Mouse (Mus musculus) T-helper 2 cell (primary cell): ENCODE results near the gene Tnfaip8l1.

Experiments used
- in situ Hi-C: fragments of 300-600 bp; cut with MboI, MseI; formaldehyde crosslinking; loops from one replicate; pipeline ENCODE4 v1.15.1; 2025; ENCODE audit warnings: high pct_unique_total_duplicates

Tnfaip8l1 gene

DNA sequence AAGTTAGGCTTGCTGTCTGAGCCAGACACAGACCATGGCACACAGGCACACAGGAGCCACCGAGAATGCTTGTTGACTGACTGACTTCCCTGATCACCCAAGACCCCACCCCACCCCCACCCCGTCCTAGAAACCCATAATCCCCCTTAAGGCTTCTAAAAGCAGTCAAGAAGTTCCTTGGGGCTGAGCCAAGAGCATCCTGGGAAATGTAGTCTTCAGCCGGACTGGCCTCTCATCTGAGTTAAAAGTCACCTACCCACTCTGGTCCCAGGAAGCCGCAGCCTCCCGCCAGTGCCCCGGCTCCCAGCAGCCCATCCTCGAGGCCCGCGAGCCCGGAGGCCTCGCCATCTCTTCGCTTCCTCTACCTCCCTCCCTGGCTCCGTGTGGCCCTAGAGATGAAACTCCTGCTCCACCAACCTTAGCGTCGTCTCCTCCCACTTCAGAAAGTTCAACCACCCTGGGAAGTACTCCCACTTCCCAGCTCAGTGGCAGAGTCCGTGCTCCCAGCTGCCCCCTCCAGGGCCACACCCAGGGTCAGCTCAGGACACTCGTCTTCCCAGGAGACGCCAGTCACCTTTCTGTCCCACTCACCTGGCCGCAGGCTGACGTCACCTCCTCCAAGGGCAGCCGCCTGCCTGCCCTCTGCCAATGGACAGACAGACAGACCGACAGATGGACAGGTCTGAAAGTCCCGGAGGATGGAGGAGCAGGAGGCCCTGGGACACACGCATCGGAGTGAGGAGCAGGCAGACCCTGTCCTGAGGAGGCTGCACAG lies 24.3 kb upstream of the Tnfaip8l1 start:
- in situ Hi-C loops: no loop called here

DNA sequence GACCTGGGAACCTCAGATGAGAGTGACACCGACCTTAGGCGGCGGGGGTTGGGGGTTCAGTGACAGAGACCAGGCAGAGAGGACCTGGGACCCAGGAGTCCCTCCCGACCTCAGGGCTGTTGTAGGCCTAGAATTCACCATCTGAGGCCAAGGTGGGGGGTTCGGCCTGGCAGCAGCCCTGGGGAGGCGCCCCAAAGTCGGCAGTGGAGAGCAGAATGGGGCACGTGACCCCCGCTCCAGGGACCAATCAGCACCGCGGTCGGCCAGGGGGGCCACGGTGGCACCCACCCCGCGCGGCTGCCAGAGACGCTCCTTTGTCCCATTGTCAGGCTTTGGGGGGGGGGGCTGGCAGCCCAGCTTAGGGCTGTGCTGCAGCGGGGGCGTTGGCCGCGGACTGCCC lies 22.9 kb upstream of the Tnfaip8l1 start:
- in situ Hi-C loops: no loop called here

DNA sequence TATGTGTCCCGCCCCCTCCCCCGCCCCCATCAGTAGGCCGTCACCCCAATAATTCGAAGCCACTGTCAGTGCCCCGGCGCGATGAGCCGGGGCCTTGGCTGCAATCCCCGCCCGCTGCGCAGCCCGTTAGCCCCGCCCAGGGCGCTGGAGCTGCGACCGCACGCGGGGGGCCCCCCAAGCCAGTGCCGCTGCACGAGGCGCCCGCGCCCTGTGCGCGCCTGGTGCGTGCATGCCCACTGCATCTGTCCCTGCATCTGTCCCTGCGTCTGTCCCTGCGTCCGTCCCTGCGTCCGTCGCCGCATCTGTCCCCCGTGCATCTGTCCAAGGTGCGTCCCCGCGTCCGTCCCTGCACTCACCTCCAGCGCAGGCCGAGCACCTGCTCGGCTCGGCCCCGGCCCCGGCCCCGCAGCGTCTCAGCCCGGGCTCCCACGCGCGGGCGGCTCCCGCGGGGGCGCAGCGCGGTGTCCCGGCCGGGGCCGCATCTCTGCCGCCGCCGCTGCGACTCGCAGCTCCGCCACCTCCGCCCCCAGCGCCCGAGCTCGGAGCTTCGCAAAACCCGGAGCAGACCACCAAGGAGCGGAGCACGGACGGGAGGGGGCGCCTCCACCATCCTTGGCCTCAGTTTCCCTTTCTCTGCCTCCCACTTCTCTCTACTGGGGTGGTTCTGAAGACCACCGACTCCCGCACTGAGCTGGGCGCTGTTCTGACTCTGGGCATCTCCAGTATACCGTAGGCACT lies 22.2 kb upstream of the Tnfaip8l1 start, which contains the start of gene Sema6b:
Sema6b (minus strand) TSS at position 486 of the 738 bp plus-strand sequence.
- in situ Hi-C loops: no loop called here

DNA sequence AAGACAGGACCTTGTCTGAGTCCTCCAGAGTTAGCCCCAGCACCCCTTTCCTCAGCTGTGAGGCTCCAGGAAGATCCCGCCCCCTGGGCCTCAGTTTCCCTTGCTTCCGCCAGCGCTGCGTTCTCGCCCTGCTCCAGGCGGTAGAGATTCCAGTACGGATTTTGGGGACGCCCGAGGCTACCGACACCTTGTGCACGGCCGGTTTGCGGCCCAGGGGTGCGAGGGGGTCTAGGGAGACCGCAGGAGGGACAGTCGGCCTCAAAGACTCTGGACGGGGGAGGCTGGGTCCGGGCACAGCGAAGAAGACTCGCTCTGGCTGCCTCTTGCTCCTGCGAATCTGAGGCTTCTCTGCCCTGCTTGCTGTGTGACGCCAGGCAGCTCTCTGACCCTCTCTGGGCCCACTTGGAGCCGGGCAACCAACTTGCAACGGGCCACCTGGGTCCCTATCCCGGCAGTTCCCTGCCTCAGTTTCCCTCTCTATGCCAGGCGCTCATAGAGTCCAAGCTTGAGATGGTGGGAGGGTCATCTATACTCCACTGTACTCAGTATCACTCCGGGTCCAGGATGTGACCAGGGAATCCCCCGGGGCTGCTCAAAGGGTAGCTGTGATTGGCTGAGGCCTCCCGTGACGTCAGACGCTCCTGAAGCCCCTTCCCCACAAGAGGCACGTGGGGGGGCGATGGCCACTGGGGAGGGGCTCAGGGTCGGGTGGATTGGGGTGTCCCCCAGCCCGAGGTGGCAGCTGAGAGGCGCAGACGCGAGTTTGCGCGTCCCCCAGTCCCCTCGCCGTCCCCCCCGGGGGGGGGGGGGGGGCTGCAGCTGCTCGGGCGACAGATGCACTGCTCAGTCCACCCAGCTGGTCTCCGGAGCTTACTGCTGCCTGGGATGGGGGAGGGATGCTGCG lies 20.3 kb upstream of the Tnfaip8l1 start:
- in situ Hi-C loops: no loop called here

DNA sequence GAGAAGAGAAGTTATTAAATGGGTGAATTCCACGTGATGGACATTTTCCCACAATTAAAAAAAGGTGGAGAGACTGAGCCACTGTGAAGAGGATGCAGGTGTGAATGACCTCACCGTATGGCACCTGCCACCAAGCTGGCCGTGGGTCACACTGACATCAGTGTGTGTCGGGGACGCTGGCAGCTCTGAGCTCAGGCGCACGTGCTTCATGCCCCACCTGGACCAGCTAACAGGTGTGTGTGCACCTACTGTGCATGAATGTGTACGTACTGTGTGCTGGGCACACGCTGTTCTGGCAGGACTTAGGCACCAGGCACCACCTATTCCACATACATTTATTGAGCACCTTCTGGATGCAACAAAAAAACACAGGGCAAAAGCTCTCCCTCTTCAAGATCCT lies 17.7 kb upstream of the Tnfaip8l1 start:
- in situ Hi-C loops: no loop called here

DNA sequence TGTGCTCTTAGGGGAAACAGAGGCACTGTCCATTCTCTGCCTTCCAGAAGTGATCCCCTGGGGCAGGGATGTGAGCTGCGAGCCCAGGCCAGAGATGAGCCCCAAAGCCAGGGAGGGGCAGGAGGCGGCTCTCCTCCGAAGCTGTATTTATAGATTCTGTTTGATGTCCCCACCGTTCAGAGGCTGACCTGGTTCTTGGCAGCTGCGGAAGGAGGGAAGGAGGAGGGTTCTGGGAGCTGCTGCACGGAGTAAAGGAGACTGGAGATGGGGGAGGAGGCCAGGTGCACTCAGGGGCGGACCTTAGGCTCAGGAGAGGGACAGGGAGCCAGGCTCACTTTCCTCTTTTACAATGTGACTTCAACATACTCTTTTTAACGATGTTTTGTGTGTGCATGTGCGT lies 16.1 kb upstream of the Tnfaip8l1 start:
- in situ Hi-C loops: no loop called here

DNA sequence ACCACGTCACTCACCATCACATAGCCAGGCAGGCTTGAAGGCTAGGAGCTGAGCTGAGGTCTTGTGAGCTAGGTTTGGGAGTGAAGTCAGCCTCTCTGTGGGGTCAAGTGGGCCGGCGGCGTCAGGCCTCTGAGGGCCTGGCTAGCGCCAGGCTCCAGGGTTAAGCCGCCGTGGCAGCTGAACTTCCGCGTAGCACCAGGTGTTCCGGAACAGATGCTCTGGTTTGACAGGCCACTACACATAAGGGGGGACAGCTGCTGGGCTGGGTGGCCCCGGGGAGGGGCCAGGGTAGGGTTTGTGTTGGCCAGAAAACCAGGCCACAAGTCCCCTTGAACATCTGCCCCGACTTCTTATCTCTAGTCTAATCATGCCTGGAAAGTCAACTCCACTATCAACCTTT lies 14.9 kb upstream of the Tnfaip8l1 start:
- in situ Hi-C loops: no loop called here

DNA sequence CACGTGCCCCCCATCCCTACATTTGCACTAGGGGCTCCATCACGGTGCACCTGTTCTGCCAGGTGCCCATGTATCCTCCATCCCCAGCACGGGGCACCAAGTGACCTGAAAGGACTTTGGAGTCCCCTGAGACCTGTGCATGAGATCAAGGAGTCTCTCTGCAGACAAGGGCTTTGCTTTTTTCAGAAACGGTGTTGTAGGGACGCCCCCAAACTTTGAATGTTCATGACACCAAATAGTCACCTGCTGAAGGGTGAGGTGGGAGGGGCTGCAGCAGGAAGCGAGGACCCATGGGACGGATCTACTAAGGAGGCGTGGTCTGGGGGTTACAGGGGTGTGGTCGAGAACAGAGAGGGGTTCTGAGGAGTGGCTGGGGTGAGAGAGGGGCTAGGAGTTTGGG lies 14.0 kb upstream of the Tnfaip8l1 start:
- in situ Hi-C loops: no loop called here

DNA sequence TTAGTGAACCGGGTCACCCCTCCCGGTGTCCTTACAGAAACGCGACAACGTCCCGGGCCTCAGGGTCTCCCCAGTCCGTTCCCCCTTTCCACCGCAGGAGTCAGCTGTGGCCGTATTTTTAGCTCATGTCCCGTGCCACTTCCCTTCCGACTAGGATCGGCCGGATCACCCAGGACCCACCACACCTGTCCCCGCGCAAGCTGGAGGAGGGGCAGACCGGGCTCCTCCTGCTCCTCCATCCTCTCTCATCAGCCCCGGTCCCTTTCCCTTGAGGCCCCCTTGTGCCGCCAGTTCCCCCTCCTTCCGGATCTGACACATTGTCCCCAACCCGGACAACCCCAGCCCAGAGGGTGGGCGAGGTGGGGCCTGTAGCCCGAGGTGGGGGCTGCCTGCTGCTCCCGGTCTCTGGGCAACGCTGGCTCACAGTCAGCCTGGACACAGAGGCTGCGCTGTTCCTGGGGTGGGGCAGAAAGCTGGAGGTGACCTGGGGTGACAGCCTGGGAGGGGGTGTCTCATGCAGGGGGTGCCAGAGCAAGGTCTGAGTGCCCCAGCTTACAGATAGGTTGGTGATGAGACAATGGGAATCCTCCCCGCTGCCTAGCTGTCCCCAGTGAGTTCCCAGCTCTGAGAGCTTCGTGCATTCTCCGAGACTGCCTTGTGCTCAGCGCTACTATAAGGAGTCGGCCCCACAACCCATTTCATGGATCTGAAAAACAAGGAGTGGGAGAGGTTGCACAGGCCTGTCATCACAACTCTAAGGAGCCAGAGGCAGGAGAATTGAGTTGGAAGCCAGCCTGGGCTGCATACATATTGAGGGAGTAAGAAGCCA lies 13.3 kb upstream of the Tnfaip8l1 start:
- in situ Hi-C loops: no loop called here

DNA sequence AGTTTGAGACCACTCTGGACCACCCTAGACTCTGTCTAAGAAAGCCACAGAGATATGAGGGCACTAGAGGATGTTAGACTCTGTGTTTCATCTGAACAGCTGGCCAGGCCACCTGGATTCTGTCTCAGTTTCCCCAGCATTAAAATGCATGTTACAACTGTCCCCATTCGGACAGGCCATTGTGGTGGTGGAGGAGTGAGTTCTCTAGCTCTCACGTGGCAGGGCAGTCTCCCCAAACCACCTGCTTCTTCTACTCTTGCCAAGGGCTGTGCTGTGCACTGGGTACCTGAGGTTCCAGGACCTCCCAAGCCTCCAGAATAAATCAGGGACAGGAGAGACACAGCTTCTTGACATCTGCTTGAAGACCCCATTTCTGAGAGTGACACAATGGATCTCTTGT lies 12.4 kb upstream of the Tnfaip8l1 start:
- in situ Hi-C loops: no loop called here

DNA sequence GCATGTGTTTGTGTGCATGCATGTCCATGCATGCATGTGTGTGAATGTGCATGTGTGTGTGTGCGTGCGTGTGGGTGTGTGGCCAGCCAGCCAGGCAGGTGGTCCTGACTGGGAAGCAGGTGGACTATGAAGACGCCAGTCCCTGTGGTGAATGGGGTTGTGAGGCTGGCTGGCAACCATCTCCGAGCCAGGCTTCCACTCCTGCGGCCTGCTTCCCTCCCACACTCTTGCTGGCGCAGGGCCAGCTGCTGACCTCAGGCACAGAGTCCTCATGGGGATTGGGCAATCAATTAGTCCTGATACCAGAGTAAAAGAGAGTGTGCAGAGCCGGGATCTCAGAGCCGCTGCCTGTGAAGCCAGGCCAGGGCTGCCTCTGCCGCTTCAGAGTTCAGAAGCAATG lies 8.6 kb upstream of the Tnfaip8l1 start:
- in situ Hi-C loops: no loop called here

DNA sequence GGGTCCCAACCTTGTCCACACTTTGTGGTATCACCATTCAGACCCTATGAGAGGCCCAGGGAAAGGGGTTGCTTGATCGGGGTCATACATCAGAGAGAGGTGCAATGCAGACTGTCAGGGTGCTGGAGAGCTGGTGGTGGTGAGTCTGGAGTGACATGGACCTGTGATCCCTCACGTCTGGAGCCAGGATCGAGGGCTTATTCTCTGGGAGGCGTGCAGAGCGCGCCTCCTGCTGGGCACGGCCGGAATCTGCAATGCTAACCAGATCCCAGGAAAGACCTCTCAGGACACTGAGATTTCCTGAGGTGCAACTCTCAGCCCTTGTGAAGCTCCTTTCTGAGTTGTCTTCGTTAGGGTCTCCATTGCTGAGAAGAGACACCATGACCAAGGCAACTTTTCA lies 2.5 kb upstream of the Tnfaip8l1 start:
- in situ Hi-C loops: no loop called here

DNA sequence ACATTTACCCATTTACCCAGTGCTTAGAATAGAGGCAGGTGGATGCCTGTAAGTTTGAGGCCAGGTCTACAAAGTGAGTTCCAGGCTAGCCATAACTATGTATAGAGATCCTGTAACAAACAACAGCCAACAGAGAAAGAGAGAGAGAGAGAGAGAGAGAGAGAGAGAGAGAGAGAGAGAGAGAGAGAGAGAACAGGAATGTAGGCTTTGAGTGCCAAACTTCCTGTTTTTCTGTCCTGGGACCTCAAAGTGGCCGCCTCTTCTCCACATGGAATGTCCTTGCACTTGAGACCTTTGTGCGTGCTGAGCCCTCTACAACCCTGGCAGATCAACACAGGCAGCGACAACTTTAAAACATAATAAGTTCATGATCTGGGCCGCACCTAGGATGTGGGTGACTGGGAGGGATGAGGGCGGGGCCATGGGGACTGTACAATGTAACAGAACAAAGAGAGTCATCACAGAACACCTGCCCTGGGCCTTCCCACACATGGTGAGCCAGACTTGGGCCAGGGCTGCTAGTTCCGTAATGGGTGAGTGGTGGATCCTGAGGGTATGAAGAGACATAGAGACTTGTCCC lies 1.3 kb downstream of the Tnfaip8l1 start:
- in situ Hi-C loops: no loop called here

DNA sequence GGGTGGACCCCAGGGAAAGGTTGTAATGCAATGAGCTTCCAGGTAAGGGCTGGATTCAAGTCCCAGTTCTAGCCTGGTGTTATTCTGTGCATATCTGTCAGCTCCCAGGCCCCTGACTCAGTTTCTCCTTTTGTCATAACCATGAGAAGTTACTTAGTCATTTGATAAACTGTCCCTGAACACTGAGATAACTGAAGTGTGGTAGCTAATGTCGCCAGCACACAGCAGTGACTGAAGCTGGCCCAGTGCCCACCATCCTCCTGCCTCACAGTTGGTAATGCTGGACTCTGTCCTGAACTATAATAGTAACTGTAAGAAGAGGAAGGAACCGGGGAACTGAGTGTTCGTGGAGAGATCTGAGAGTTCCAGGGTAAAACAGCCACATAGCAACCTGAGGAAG lies 2.2 kb downstream of the Tnfaip8l1 start:
- in situ Hi-C loops: no loop called here

DNA sequence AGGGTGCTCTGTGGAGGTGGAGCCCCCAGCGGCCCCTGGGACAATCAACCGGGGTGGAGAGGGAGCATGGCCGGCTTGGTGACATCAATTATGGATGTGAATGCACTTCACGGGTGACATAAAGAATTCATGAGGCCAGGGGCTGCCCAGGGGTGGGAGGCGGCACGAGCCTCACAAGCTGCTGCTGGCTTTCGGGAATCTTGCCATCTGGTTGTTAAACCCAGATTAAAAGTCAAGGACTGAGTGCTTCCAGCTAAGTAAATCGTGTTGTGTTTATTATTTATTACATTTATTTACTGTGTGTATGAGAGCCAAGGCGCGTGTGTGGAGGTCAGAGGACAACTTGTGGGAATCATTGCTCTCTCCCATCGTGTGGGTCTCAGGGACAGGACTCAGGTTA lies 3.4 kb downstream of the Tnfaip8l1 start:
- in situ Hi-C loops: no loop called here

DNA sequence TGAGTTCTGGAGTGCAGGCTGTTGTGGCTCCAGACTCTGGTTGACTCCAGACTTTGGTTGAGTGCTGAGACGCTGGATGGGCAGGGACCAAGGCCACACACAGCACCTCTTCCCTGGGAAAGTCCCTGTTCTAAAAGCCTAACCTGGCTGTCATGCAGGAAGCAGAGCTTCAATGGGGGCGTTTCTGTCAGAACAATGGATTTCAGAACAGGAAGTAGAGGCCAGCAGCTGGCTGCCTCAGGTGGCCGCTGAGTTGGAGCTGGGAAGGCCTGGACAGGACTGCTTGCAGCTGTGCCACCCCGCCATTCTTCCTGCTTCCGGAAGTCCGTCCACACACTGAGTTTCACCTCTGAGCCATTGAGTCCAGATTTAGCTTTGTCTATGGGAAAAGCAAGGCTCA lies 7.6 kb downstream of the Tnfaip8l1 start:
- in situ Hi-C loops: no loop called here

DNA sequence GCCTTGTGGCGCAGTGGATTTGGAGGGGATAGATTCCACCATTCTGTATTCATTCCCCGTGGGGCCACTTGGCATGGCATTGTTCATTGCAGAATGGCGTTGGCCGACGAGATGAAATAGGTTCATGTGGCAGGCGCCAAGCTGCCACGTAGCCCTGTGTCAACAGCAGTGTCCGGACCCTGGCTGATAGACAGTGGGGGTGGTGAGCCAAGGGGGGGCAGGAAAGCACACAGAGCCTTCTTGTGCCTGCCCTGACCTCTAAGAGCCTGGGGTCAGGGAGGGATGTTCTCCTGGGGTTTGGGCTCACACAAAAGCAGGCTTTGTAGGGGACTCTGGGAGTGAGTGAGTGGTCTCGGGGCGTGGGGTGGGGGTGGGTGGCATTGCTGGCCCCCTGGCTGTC lies 8.4 kb downstream of the Tnfaip8l1 start:
- in situ Hi-C loops: no loop called here

DNA sequence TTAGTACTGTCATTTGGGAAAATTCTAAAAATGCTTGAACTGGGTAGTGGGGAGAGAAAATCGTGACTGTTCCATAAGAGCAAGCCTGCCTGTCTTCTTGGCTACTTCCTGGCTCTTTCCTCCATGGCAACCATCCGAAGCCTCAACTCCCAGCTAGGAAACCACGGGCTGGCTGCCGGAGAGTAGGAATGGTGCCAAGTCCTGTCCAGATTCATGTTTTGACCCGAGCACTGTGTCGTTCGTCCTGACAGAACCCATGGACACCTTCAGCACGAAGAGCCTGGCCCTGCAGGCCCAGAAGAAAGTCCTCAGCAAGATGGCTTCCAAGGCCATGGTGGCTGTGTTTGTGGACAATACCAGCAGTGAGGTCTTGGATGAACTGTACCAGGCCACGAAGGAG lies 9.2 kb downstream of the Tnfaip8l1 start:
- in situ Hi-C loops: no loop called here

DNA sequence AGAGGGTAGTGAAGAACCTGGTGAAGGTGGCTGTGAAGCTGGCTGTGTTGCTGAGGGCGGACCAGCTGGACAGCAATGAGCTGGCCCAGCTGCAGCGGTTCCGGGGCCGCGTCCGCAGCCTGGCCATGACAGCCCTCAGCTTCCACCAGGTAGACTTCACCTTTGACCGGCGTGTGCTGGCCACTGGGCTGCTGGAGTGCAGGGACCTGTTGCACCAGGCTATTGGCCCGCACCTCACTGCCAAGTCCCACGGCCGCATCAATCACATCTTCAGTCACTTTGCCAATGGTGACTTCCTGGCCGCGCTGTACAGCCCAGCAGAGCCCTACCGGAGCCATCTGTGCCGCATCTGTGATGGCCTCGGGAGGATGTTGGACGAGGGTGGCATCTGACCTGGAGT lies 9.6 kb downstream of the Tnfaip8l1 start:
- in situ Hi-C loops: no loop called here

DNA sequence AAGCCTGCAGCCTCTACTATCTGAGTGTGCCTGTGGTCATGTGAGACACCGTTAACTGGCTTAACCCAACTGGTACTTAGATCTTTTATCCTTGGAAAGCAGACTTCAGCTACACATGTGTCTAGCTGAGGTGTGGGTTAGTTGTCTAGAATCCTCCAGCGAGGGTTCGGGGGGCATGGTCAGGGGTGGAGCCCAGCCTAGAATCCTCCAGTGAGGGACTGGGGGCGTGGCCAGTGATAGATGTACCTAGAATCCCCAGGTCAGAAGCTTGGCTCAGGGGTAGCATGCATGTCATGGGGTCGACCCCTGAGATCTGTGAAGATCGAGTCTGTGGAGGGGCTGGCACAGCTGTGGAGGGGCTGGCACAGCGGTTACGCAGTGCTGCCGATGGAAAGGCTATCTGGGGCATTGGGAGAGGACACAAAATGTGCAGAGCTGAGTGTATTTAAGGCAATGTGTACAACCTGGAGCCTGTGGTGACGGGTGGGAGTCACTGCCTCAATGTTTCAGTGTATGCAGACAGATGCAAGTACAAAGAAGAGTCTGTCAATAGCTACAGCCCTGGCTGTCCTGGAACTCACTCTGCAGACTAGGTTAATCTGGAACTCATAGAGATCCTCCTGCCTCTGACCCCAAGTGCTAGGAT lies 11.2 kb downstream of the Tnfaip8l1 start:
- in situ Hi-C loops: no loop called here
